Mouse (Mus musculus) B cell, adult 62 days (primary cell): ENCODE measurements around the gene Tacc3. TPM values are rescaled to one million over a fixed set of nuclear protein-coding genes. Genes with fewer than 3 reads are reported as not detected.

Source experiments
- total RNA-seq: library from RNA; stranded (reverse); gene quantifications from 4 replicates; pipeline ENCODE4 v1.2.4, GENCODE M21; 2023

Gene Tacc3
- total RNA-seq: 12.5 to 15.7 TPM (median 13.9 TPM) in 4 replicates

DNA sequence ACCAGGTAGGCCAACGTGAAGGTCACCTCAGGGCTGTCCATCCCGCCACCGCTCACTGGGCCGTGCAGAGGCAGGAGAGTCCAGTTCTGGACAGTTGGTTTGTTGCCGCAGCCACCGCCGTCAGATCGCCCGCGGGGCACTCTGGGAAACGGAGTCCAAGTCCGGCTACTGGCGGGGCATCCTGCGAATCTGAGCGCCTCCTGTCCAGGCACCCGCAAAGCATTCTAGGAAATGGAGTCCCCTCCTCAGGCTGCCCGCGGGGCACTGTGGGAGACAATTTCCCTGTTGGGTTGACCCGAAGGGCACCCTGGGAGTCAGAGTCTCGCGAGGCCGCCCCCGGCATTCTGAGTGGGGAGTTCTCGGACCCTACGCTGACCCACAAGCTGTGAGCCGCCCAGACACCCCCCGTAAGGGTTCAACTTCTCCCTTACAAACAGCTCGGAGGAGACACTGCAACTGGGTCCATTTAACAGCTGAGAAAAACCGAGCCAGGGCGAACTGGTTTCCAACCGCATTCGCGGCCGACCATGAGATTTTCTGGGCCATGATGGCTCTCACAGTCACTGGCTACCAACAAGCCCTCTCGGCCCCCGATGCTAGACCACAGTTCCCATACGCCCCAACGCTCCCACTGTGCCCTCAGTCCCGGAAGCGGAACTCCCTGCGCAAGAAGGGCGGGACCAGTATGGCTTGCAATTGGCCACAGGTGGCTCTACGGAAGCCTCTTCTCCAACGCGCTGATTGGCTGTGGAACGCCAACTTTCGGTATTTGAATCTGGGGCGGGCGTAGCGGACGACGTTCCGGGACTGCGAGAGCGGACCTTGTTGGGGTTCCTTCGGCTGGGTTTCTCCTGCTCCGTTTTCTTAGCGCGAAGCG lies at the start of gene Tacc3, which contains the start of gene Tmem129:
TSS of gene Tacc3 (plus strand) at position 342 of the 877 bp plus-strand sequence.
TSS of gene Tmem129 (minus strand) at position 630 of the 877 bp plus-strand sequence.

DNA sequence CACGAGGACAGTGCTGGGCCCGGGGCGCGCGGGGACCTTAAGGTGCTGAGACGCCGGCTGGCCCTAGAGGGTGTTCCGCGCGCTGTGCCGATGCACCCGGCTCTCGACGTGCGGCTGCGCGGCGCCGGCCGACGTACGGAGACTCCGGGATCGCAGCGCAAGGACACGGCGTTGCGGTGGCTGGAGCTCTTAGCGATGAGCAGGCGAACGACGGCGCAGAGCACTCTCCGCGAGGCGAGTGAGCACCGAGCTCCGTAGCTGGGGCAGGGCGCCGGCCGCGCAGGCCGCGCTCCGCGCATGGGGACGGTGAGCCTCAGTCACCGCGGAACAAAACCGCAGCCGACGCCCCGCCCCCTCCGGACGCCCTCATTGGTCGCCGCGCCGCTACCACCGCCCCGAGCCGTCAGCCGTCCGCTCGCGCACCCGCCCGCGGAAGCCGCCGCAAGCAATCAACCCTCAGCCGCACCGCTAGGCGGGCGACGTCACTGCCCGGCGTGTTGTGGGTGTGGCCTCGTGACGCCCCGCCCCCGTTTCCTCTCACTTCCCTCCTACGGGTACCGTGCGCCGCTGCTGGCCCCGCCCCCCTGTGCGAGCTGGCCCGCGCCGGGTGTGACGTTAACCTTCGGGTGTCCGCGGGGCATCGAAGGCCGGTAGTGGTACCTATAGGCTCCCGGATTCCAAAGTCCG lies 28.5 kb upstream of the Tacc3 start, which contains the start of the genes Fam53a and Gm9903:
TSS of gene Fam53a (minus strand) at position 335 of the 687 bp plus-strand sequence.
TSS of gene Gm9903 (plus strand) at position 625 of the 687 bp plus-strand sequence.

DNA sequence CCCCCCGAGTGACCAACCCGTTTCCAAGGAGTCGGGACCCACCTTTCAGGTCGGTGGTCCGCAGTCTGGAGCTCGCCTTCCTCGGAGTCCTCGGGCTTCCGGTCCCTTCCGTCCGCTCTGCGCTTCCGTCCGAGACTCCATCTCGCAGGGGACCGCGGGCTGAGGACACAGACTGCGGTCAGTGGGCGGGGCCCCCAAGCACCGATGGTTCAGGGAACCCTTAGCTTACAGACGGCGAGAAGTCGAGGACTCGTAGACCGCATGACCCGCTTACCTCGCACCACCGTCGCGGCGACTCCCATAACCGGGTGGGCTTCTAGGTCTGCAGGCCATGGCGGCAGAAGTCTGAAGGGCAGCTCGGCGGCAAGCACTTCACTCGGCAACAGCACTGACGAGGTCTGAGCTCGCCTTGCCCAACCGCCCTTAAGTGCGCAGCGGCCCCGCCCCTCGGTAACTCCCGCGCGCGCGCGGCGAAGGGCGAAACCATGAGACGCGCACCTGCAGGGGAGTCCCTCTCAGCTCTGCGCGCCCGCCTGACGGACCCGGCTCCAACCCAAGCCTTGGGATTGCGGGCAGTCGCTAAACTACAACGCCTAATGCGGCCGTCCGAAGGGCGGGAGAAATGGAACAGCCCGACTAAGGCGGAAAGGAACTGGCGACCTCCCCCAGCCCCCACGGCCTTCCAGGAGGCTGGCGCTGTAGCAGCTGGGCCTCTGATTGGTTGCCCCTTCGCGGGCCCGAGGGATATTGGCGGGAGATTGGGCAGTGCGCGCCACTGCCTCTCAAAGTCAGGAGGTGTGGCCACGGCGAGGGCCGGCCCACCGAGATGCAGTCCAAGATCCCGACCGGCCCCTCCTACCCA lies 5.8 kb upstream of the Tacc3 start, which contains the start of gene Slbp:
TSS of gene Slbp (minus strand) at position 654 of the 862 bp plus-strand sequence.

DNA sequence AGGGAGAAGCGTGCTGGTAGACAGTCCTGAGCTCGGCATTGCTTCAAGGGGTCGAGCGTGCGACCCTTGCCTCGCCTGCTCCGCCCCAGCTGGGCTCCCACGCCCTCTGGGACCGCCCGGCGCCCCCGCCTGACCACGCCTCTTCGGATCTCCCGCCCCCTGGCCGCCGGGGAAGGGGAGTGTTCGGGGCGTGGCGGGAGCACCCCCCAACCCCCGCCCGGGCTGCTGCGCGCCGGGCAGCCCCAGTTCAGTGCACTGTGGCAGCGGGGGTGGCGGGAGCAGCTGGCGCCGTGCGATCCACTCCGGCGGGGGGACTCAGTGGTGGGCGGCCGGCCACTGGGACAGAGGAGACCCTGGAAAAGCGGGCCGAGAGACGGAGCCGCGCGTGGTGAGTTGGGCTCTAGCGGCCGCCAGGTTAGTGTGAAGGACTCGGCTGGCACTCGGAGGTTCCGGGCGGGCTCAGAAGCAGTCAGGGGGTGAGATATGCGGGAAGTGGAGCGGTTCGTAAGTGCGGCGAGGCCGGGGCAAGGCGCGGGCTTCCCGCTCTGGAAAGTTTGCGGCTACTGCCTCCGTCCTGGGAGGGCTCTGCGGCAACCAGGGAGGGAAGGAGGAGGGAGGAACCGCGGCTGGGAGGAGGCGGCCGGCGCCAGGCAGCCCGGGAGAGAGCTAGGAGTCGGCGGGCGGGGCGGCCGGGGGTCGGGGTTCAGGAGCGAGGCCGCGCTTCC lies 63.8 kb downstream of the Tacc3 start, which contains the start of gene Fgfr3:
TSS of gene Fgfr3 (plus strand) at position 134 of the 725 bp plus-strand sequence.

Other genes starting within 250 kb of the Tacc3 start
- gene Nkx1-1, start 224.2 kb upstream of the Tacc3 start, total RNA-seq: not detected in 4 replicates
- 28.3 to 32.3 TPM (median 28.9 TPM) in 4 replicates for gene Fam53a, start 28.5 kb upstream of the Tacc3 start, total RNA-seq
- gene Gm9903, start 28.2 kb upstream of the Tacc3 start, total RNA-seq: 0.77 to 1.5 TPM (median 1.3 TPM) in 4 replicates
- gene Slbp, start 5.6 kb upstream of the Tacc3 start, total RNA-seq: 93.2 to 102 TPM (median 97.6 TPM) in 4 replicates
- gene Tmem129, start 288 bp downstream of the Tacc3 start, total RNA-seq: 8.3 to 11.5 TPM (median 8.7 TPM) in 4 replicates
- gene Fgfr3, start 63.5 kb downstream of the Tacc3 start, total RNA-seq: 0.23 to 0.30 TPM (median 0.25 TPM) in 3 of 4 replicates, not detected in the other
- gene Letm1, start 124.7 kb downstream of the Tacc3 start, total RNA-seq: 67.5 to 83.8 TPM (median 74.9 TPM) in 4 replicates
- gene Nsd2, start 162.6 kb downstream of the Tacc3 start, total RNA-seq: 31.3 to 42.1 TPM (median 36.9 TPM) in 4 replicates